Mouse (Mus musculus) embryonic fibroblast, embryonic 13.5 days (primary cell): ENCODE results near the gene D630039A03Rik. TPM values are rescaled to one million over a fixed set of nuclear protein-coding genes. Genes with fewer than 3 reads are reported as not detected.

ENCODE experiments used
- H3K27ac ChIP-seq: 2 replicates; pipeline ENCODE4 v1.5.1; 2012; ENCODE audit warnings: low read length, control low read depth, inconsistent platforms; ENCODE audit not compliant: insufficient read depth
- H3K4me1 ChIP-seq: 2 replicates; pipeline ENCODE4 v1.6.1; 2011; ENCODE audit warnings: low read length; ENCODE audit not compliant: control insufficient read depth, insufficient read depth
- H3K4me3 ChIP-seq: 2 replicates; pipeline ENCODE4 v1.5.1; 2011; ENCODE audit warnings: mild to moderate bottlenecking, control low read depth, low read length; ENCODE audit not compliant: insufficient read depth
- CTCF ChIP-seq: IDR thresholded peaks from 2 replicates; pipeline ENCODE4 v1.5.1; 2011; ENCODE audit warnings: mild to moderate bottlenecking, control low read depth, low read length, moderate library complexity, borderline replicate concordance; ENCODE audit not compliant: insufficient read depth
- POLR2A ChIP-seq: IDR thresholded peaks from 2 replicates; pipeline ENCODE4 v1.6.1; 2011; ENCODE audit warnings: low read depth, mild to moderate bottlenecking, control low read depth, low read length, moderate library complexity
- polyA plus RNA-seq: library from polyadenylated mRNA; stranded (reverse); fragments of >200 nt; gene quantifications from 2 replicates; pipeline ENCODE4 v1.2.4, GENCODE M21; 2011; ENCODE audit warnings: low read depth; ENCODE audit not compliant: missing spikeins, insufficient read length

Gene D630039A03Rik
- polyA plus RNA-seq, 1 experiment, result not detected

DNA sequence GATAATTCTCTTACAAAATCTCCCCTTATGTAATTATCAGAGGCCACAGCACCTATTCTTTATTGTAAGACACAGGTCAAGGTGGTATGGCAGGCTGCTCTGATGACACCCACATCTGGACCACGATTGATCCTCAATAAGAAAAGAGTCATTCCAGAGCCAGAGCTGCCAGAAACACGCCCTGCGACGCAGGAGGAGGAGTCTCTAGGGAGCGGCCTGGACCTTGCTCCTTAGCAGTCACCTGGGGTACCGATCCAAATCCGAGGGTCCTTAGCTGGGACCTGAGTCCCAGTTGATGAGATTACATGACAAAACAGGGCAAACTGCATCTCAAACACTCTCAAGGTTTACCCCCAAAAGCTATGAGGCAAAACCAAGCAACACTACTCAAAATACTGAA, 37.7 kb upstream of the D630039A03Rik start:
- Histone ChIP-seq H3K27ac (no peak overlapping the region), H3K4me3 (peak overlapping the region; percentile 82), H3K4me1 (peaks cover 15% of the 10 kb centered on the region)
- TF ChIP-seq POLR2A (no peak), CTCF (no peak)

DNA sequence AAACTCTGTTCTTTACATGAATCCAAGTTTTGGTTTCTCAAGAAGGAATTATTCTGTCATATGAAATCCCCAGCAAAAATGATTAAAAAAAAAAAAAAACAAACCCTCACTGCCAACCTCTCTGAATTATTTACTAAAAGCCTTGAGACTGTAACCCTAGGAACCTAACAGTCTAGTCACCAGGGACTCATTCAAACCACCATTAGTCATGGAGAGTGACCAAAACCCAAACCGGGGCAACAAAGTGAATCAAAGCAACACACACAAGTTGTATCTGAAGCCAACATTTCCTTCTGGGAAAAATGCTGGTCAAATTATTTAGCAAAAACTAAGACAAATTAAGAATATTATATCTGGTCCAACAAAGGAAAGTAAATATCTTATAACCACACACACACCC, 36.8 kb upstream of the D630039A03Rik start:
- H3K4me1 ChIP-seq, result peaks cover 13% of the 10 kb centered on the region
- no peak overlapping the region for H3K27ac ChIP-seq
- no peak overlapping the region for H3K4me3 ChIP-seq
- TF ChIP-seq CTCF (no peak), POLR2A (no peak)

DNA sequence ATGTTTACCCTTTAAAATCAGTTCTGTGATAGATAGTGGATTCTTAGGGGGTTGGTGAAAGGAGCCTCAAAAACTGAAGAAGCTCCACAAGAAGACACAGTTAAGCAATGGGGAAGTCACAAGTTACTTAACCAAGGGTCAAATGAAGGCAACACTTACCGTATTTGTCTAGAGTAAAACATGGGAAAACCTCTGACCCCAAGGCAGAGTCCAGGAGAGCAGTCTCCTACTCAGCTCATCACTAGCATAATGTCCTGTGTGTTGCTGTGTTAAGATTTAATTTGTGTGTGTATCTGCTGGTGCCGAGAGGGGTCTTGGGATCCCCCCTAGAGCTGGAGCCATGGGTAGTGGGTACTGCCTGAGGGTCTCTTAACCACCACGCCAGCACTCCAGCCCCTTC, 36.3 kb upstream of the D630039A03Rik start:
- H3K4me3 ChIP-seq, result no peak overlapping the region
- H3K27ac ChIP-seq, result no peak overlapping the region
- no peak for TF ChIP-seq POLR2A
- TF ChIP-seq CTCF, result no peak
- H3K4me1 ChIP-seq, result peaks cover 9% of the 10 kb centered on the region

DNA sequence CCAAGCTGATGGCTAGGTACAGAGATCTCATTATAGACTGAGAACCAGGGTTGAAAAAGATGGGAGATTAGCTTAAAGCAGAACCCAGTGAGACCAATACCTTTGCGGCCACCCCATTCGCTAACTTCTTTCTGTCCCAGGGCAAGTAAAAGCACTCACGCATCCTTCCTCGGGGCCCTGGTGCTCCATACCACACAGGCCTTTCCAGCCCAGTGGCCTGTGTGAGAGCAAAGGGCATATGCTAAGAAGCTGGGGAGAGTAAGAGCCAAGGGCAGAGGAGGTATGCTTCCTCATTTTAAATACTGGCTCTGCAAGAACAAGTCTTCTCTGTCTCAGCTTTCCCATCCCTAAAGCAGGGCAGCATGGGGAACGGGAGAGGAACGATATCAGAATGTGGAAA, 33.8 kb upstream of the D630039A03Rik start:
- Histone ChIP-seq H3K4me1 (peaks cover 2% of the 10 kb centered on the region; the same call in 1 of the 2 replicates), H3K4me3 (no peak overlapping the region), H3K27ac (no peak overlapping the region)
- no peak for TF ChIP-seq POLR2A
- TF ChIP-seq CTCF, result no peak

DNA sequence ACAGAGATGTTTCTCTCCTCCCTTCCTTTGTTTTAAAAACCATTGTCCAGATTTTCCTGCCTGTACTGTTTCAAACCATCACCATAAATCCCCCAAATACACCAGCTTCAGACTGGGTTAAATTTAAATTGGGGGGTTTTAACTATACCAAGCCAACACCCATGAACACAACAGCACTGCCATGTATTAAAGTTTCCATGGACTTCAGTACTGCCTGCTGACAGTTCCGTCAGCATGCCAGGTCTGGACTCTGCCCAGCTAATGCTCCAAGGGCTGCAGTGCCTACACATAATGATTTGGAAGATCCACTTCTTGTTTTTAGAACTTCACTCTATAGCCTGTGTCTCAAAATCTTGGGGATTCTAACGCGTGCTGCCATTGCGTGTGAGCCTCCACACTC, 31.4 kb upstream of the D630039A03Rik start:
- H3K27ac ChIP-seq, result no peak overlapping the region
- no peak overlapping the region for H3K4me3 ChIP-seq
- H3K4me1 ChIP-seq, result no peaks in the 10 kb centered on the region
- no peak for TF ChIP-seq POLR2A
- TF ChIP-seq CTCF, result no peak

DNA sequence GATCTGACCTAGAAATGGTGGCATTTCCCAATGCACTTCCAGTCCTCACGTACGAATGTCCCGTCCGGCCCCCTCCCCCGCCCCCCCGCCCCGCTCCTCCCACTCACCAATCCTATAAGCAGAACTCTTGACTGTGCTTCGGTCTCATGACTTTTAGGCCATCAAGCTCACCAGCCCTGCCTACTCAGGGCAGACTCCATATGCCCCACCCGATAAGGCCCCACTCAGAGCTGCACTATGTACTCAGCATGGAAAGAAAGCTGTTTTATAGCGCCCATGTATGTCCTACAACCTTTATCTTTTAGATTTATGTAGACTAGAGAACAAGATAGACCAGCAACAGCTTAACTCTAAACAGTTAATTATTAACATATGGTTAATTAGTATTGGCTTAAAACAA, 30.9 kb upstream of the D630039A03Rik start:
- Histone ChIP-seq H3K4me3 (no peak overlapping the region), H3K27ac (no peak overlapping the region), H3K4me1 (no peaks in the 10 kb centered on the region)
- TF ChIP-seq POLR2A (no peak), CTCF (no peak)

DNA sequence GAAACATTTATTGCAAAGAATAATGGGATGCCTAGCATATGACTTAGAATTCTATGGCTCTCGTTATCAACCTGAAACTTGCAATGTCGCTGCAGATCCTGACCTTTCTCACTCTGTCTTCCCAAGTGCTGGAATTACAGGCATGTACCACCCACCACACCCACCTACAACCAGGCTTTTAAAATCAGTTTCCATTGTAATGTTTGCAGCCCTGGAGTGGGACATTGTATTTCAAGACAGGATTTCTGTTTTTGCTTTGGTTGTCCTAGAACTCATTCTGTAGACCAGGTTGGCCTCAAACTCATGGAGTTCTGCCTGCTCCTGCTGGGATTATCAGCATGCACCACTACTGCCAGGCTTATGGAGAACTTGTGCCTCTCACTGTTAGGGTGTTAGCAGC, 26.8 kb upstream of the D630039A03Rik start:
- H3K4me3 ChIP-seq, result no peak overlapping the region
- no peak overlapping the region for H3K27ac ChIP-seq
- H3K4me1 ChIP-seq, result no peaks in the 10 kb centered on the region
- TF ChIP-seq CTCF (no peak), POLR2A (no peak)

DNA sequence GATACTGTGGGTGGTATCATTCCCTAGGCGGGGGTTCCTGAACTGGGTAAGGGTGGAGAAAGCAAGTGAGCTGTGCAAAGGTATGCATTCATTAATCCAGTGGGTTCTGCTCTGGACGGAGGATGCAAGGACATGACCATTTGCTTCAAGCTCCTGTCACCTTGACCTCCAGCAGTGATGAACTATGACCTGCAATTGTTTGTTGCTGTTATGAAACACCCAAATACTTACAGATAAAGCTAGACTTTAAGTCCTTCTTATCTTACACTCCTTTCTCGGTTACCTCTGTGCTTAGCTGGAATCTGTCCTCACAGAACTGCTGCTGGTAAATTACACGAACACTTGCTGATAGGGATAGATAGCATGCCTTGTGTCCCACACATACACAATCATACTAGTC, 24.5 kb upstream of the D630039A03Rik start:
- H3K27ac ChIP-seq, result no peak overlapping the region
- no peak for TF ChIP-seq CTCF
- no peak for TF ChIP-seq POLR2A
- no peak overlapping the region for H3K4me3 ChIP-seq

DNA sequence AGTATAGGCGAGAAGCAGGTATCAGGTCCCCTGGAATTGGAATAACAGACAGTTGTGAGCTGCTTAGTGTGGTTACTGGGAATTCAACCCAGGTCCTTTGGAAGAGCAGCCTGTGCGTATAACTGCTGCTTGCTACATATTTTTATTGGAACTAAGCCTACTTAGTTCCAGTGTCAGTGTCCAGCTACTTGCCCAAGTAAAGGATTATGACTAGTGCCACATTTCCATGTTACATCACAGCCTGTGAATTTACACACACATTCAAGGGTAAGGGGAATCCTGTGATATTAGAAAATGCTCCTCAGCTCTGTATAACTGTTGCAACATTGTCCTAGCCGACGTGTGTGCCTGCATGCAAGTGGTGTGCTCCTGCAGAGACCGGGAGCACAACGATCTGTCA, 21.2 kb upstream of the D630039A03Rik start:
- Histone ChIP-seq H3K27ac (no peak overlapping the region), H3K4me3 (no peak overlapping the region), H3K4me1 (no peaks in the 10 kb centered on the region)
- no peak for TF ChIP-seq CTCF
- TF ChIP-seq POLR2A, result no peak

More for the DNA sequence above, 24.5 kb upstream of the D630039A03Rik start:
- H3K4me1 ChIP-seq, result no peaks in the 10 kb centered on the region

DNA sequence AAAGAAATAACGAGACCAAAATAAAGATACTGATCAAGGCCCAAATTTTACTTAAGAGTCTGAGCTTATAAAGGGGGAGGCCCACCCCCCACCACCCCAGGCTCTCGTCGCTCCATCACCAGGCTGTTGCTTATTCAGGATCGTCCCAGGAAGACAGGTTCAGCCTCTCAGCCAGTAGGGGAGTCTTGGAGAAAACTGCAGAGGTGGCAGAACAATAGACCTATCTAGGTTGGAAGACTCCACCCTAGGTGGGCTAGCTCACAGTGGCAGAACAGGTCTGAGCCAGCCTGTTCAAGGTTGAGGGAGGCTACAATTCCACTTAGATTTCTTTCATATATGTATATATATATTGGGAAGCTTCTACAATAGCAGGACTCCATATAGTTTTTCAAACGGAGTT, 18.1 kb upstream of the D630039A03Rik start:
- TF ChIP-seq CTCF (no peak), POLR2A (no peak)
- no peak overlapping the region for H3K4me3 ChIP-seq
- no peaks in the 10 kb centered on the region for H3K4me1 ChIP-seq
- H3K27ac ChIP-seq, result no peak overlapping the region
